Mouse (Mus musculus): Measurements from ENCODE around the gene Plxnb2.

Plxnb2 gene

DNA sequence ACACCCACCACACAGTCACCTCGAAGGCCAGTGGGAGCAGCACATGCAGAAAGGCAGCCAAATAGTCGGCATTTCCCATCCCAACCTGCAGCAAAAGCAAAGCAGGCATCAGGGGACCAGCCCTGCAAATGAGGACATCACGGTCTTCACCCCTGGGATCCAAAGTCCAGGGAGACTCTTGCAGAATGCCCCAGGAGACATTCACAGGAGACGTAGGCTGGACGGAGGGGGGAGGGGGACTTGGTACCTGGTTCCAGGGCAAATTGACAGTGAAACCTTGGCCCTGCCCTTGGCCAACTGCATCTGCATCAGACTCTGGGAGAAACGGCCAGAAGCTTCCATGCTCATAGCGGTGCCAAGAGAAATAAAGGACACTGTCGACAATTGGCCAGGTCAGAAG, 54.0 kb downstream of the Plxnb2 start:
- in situ Hi-C loops (cut with MboI), result no loop called here

- in situ Hi-C loops (cut with MboI), result no loop called here
Measured at GRCm38 (mm10) chr15:89125351-89125750, 55.2 kb downstream of the Plxnb2 start.

DNA sequence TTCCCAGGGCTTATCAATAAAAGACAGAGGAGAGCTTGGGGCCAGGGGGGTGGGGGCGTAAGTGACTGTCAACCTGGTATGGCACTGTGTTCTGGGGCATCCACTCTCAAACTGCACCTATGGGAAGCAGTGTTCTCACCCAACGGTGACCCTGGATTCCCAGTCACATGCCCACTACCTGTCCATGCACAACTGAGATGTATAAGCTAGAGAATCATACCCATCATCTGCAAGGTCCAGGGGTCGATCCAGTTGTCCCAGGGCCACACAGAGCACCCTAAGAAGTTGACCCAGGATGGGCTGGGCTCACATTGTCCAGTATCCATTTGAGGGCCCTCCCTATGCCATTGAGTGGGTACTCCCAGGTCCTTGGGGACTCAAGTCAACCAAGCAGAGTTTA, 56.3 kb downstream of the Plxnb2 start:
- in situ Hi-C loops (cut with MboI), result no loop called here

GRCm38 (mm10) chr15:89123595-89123994, 57.0 kb downstream of the Plxnb2 start:
- in situ Hi-C loops (cut with MboI), result no loop called here

DNA sequence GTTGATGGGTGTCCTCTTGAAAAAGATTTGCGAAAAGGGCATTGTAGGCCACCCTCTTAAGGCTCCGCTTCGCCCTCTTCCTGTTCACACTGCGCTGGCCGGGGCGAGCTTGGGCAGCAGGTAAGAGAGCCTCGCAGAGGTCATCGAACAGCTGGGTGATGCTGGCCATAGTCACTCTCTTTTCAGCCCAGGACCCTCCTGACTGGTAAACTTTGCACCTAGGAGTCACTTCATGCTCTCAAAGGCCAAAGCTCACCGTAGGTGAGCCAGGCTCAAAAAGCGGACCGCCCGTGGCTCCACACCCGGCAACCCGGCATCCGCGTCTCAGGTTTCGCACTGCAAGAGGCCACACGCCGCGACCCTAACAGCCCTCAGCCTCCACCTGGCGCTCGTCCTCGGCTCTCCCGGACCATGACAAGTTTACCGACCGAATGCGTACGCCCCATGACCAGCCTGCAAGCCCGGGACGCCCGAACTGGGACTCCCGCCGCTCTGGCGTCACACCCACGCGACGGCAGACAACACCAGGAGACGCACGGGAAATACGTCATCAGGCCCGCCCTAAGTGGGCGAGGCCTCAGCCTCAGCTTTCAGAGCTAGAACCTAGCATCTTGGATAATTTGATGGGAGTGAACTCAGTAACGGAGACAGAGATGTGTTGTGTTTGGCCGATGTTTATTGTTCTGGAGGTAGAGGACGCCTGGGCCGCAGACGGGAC, 57.8 kb downstream of the Plxnb2 start, which contains the start of gene Tubgcp6:
Tubgcp6 (minus strand) TSS at position 464 of the 718 bp plus-strand sequence.
- in situ Hi-C loops (cut with MboI), result no loop called here

DNA sequence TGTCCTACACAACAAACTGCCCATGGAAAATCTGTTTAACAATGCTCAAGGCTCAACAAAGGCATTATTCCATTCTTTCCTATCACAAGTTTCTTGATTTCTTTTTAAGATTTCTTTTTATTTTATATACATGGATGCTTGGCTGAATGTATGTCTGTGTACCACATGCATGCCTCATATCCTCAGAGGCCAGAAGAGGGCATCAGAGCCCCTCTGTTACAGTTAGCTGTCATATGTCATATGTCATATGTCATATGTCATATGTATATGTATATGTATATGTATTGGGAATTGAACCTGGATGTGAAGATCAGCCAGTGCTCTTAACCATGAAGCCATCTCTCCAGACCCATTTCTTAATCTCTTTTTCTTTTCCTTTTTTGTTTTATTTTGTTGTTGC, 62.6 kb downstream of the Plxnb2 start:
- in situ Hi-C loops (cut with MboI), result no loop called here

DNA sequence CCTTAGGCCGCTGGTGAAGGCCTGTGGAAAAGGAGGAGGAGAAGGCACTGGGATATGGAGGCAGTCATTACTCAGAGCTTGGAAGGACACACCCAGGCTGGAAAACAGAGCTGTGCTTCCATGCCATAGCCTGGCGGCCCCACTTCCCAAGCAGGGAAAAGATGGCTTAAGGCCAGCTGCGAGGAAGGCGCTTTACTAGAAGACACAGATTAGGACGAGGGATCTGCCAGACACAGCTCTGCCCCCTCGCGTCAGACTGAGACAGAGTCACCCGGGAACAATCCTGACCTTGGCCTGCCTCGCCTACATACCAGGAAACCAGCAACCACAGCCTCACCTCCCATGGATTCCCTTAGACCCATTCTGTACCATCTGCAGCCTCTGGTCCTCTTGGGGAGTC, 70.4 kb downstream of the Plxnb2 start:
- in situ Hi-C loops (cut with MboI), result no loop called here

DNA sequence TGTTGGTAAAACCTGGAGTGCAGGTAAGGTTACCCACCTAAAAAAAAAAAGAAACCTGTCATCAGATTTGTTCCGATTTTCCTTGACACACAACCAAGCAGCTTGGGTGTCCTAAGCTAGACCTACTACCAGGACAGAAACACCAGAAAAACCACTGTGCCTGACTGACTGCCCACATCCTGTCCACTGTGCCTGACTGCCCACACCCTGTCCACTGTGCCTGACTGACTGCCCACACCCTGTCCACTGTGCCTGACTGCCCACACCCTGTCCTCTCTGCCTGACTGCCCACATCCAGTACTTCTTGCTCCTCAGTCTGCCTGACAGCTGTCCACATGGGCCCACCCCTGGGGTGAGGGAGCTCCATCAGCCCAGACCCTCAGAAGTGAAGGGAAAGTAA, 73.6 kb downstream of the Plxnb2 start:
- in situ Hi-C loops (cut with MboI), result no loop called here

GRCm38 (mm10) chr15:89106073-89106472, 74.5 kb downstream of the Plxnb2 start:
- in situ Hi-C loops (cut with MboI), result no loop called here
